ENCODE assay signal across 26 mouse cellular contexts in the genomic region with DNA sequence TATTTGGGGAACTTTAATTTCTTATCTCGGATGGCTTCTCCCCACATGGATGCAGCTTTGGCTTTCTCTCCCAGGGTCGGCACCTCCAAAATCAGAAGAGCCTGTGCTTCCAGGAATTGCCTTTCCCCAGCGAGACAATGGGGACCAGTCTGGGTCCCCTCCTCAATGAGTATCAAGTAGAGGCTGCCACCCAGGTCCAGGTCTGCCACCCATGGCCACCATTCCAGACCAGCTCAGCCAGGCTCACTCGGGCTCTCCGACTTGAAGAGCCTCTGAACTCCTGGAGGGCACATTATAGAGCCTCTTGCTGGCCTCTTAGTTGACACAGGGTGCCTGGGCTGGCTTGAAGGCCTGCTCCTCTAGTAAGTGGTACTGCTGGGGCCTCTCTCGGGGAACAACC. TPM values are rescaled to one million over a fixed set of nuclear protein-coding genes. Genes with fewer than 3 reads are reported as not detected.
"Had no signal": no experiment of that assay in that cellular context is flagged by ENCODE, and none has a peak within 500 bp of the region (broad histone marks: within the 10 kb centered on the region; RNA-seq: fewer than 3 reads in every experiment).

No protein-coding gene starts in this region.

- H3K27ac ChIP-seq: forebrain, embryonic 15.5 days; hindbrain, embryonic 13.5 days; hindbrain, embryonic 15.5 days; hindbrain, postnatal 0 days; kidney, embryonic 15.5 days; kidney, postnatal 0 days; limb, embryonic 13.5 days; limb, embryonic 15.5 days had no signal

- DNase-seq: forebrain, postnatal 0 days; gastrocnemius, postnatal 14 days; gastrocnemius, postnatal 36 days; heart, adult 18-20 months; heart, postnatal 10 days; kidney, adult 11 months; kidney, adult 2 months; kidney, adult 9 months; kidney, postnatal 14 days; kidney, postnatal 36 days; layer of hippocampus, adult 9-11 months; layer of hippocampus, postnatal 36 days; left cerebral cortex, postnatal 4 days had no signal

- H3K36me3 ChIP-seq: forebrain, embryonic 15.5 days; heart, embryonic 12.5 days; hindbrain, embryonic 13.5 days; hindbrain, embryonic 15.5 days; kidney, embryonic 15.5 days; limb, embryonic 13.5 days; limb, embryonic 15.5 days had no signal

- H3K9ac ChIP-seq: forebrain, embryonic 15.5 days; forebrain, postnatal 0 days; heart, embryonic 12.5 days; hindbrain, embryonic 13.5 days; hindbrain, embryonic 15.5 days; kidney, embryonic 15.5 days; limb, embryonic 13.5 days; limb, embryonic 15.5 days had no signal

- H3K4me2 ChIP-seq: forebrain, embryonic 15.5 days; heart, embryonic 12.5 days; hindbrain, embryonic 13.5 days; hindbrain, embryonic 15.5 days; kidney, embryonic 15.5 days; limb, embryonic 13.5 days; limb, embryonic 15.5 days had no signal

- H3K4me3 ChIP-seq: forebrain, embryonic 15.5 days; heart, embryonic 12.5 days; hindbrain, embryonic 13.5 days; hindbrain, embryonic 15.5 days; kidney, embryonic 15.5 days; limb, embryonic 13.5 days; limb, embryonic 15.5 days had no signal

- H3K9me3 ChIP-seq: forebrain, embryonic 15.5 days; heart, embryonic 12.5 days; hindbrain, embryonic 13.5 days; hindbrain, embryonic 15.5 days; kidney, embryonic 15.5 days; limb, embryonic 13.5 days; limb, embryonic 15.5 days had no signal

- ATAC-seq: forebrain, embryonic 15.5 days; forebrain, postnatal 0 days; hindbrain, postnatal 0 days; intestine, embryonic 16.5 days had no signal

- H3K27me3 ChIP-seq: forebrain, embryonic 15.5 days; heart, embryonic 12.5 days; hindbrain, embryonic 13.5 days; hindbrain, embryonic 15.5 days; kidney, embryonic 15.5 days; limb, embryonic 13.5 days; limb, embryonic 15.5 days had no signal

RNA-seq across cellular contexts. Expression of a gene that starts 8.4 kb away (rescaled TPM):
- polyA plus RNA-seq: heart, embryonic 12.5 days; heart, embryonic 14.5 days; heart, embryonic 16.5 days; intestine, embryonic 16.5 days; kidney, adult 2 months; kidney, embryonic 15.5 days; liver, adult 2 months had no signal
